Mouse (Mus musculus) B cell, adult 2 months (primary cell): ENCODE data around the gene Tpd52l1.
"Not testable (repeated sequence)": the region's sequence is repeated elsewhere in the genome, so short reads cannot be mapped to it uniquely, and the experiment has no call there.

ENCODE experiments used
- DNase-seq, 2 experiments: peaks; one replicate each; pipeline ENCODE4 v3.0.0; 2022

The Tpd52l1 gene

DNA sequence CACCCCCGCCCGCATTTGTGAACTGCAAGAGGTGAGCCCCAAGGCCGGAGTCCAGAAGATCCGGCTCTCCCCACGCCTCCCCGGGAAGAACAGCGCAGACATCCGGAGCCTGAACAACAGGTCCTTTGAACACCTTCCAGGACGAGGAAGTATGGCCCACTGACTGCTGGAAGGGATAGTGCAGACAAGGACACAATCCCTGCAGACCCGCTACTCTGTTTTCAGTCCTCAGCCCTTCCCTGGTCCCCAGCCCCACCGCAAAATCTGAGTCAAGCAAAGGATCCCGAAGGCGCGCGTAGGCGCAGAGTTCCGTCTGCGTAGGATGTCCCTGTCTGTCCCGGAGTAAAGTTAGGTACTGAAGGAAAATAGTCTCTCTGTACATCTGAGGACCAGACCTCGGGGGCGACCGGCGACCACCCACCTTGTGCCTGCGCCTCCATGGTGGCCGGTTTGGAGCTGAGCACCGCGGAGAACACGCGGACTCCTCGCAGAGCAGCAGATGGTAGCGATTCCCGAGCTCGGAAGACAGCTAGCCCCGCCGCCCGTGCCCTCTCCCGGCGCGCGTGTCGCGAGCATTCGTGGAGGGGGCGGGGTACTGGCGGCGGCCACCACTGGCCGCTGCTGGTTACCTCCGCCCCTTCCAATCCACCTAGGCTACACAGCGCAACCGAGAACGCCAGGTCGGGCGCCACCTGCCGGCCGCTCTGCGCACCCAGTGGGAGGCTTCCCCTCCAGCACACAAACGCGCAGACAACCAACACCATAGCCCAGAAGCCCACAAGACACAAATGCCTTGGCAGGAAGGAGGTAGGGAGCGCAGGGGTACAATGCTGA is at the start of gene Tpd52l1:
Gene Tpd52l1 (minus strand): TSS at position 668 of the 834 bp plus-strand sequence.
- peak; percentile 6 to 8 for DNase-seq

DNA sequence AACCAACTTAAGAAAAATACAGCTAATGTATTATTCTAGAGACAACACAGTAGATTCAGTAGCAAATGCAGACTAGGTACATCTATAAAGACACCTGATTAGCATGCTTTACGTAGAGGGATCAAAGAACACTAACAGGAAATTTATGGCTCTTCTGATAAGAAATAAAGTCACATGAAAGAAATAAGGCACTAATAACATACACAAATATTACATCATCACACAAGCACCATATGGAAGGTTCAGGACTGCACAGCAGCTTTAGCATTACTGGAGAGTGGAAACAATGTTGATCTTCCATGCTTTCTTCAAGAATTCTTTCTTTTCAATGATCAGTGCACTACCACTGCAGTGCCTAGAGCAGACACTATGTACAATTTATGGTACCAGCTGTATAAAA is 48.5 kb upstream of the Tpd52l1 start:
- no peak for DNase-seq

- no peak for DNase-seq
Measured at GRCm38 (mm10) chr10:31467043-31467898, 21.5 kb upstream of the Tpd52l1 start.

DNA sequence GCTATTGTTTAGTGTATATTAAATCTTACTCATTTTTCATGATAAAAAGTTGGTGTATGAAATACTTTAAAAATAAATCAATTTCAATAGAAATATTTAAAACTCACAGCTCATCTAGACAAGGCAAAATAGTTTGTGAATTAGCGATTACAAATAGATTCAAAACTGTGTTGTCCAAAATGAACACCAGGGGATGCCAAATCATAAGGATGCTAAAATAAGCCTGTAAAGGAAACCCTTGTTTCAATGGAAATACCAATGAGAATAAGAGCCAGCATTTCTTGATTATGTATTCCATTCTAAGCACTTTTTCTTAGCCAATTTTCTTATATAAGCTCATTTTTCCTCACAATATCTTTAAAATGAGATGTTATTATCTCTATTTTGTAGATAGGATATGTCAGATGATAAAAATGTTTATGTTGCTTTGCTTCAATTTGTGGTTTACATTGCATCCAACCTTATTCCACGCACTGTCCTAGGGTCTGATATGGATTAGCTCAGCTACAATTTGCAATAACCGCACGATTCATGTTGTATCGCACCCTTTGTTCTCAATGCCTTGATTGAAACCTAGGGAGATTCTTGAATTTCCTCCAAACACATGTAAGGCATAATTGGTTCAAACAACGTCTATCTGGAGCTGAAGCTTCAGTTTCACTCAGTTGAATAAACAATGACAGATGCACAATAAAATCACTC is 20.2 kb upstream of the Tpd52l1 start:
- DNase-seq, result no peak

DNA sequence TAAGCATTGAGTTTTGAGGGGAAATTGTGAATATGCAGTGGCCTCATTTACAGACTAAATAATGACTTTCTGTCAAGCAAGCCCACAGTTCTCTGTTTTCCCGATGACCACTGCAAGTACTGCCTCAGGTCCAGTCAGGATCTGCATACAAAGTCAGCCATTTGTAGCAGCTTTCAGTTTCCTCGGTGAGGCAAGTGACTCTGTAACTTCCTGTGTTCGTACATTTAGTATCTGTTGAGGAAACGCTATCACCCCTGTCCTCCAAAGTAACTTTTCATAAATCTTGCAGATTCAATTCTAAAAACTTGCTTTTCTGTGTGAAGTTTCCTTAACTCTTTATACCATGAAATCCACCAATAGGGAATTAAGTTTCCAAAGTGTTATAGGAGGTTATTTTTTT is 19.7 kb upstream of the Tpd52l1 start:
- DNase-seq, result no peak

GRCm38 (mm10) chr10:31463044-31463443 is 17.3 kb upstream of the Tpd52l1 start:
- DNase-seq, result no peak

- no peak for DNase-seq
Measured at GRCm38 (mm10) chr10:31456806-31457205, 11.0 kb upstream of the Tpd52l1 start.

DNA sequence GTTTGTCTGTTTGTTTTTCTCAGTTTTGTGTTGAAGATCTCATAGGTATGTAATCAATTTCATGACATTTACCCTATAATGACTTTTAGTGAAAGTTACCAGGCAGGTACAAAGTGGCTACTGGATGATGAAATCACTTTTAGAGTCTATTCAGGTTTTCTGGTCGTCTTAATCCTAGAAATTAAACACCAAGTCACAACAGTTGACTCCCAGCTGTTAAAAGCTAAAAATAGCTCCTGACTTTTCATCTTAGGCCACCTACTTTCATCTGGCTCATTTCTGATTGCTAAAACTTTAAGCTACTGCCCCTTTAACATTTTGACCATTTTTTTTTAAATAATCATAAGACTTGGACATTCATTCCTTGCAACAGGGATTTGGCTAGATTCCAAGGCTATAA is 1.3 kb upstream of the Tpd52l1 start:
- no peak for DNase-seq

GRCm38 (mm10) chr10:31444206-31444605 is 1.6 kb downstream of the Tpd52l1 start:
- DNase-seq, result no peak

DNA sequence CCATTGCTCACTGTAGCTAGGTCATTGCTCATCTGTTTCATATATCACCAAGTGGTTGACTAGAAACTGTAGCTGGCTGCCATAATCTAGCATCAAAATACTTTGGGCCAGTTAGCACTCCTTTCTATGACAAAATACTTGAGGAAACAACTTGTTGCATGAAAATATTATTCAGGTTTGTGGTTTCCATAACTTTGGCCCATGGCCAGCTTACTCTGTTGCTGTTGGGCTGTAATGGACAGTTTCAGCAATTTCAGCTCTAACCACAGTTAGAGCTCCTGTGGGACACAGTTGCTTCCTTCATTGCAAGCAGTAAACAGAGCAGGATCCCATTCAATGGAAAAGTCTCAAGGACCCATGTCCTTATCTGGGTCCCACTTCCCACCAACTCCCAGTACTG is 4.3 kb downstream of the Tpd52l1 start:
- no peak for DNase-seq

- no peak for DNase-seq
Measured at GRCm38 (mm10) chr10:31436047-31436446, 9.7 kb downstream of the Tpd52l1 start.

- no peak for DNase-seq
Measured at GRCm38 (mm10) chr10:31417956-31418355, 27.8 kb downstream of the Tpd52l1 start.

- no peak for DNase-seq
Measured at GRCm38 (mm10) chr10:31392990-31393389, 52.8 kb downstream of the Tpd52l1 start.

DNA sequence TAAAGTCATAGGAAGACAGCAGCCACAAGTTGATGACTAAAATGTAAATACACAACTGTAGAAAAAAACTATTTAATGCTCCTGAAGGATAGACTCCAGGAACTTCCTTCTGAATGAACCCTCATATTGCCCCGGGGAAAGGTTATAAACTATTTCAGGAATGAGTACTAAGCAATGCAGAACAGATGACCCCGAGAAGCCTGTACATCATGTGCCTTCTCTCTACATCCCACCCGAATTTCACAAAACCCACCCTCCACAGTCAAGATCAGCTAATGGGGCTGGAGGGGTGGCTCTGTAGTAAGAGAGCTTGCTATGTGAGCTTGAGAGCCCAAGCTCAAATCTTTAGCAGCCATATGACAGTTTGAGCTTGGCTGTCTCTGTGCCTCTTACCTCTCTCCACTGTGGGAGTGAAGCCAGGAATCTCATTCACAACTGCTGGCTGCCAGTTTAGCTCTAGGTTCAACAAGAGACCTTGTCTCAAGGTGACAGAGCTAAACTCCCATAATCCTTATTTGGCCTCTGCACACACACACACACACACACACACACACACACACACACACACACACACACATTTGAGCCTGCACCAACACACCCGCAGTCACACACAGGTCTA is 54.9 kb downstream of the Tpd52l1 start:
- no peak for DNase-seq

DNA sequence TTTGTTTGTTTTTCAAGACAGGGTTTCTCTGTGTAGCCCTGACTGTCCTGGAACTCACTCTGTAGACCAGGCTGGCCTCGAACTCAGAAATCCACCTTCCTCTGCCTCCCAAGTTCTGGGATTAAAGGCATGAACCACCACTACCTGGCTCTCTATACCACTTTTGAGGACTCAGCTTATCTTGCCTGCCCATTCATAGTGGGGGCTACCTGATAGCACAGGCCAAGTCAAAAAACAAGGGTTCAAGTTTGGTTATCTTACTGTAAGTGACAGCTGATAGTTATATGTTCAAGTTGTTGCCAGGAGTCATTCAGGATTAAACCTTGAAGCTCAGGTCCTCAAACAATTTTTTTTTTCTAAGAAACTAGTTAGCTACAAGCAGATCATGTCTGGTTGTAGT is 57.2 kb downstream of the Tpd52l1 start:
- not testable (repeated sequence) for DNase-seq

DNA sequence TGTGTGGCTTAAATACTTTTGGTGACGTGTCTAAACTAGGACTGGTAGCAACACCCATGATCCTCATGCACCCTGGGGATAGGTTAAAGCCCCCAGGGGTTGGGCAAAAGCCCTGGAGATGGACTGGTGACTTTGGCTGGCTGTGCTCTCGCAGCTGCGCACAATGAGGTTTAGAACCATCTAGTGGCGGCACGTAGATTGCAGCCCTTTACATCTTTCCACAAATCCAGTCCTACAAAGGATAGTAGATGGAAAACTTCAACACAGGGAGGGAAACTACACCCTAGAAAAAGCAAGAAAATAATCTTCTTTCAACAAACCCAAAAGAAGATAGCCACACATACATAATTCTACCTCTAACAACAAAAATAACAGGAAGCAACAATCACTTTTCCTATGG is 75.6 kb downstream of the Tpd52l1 start:
- not testable (repeated sequence) for DNase-seq

- no peak for DNase-seq
Measured at GRCm38 (mm10) chr10:31359749-31360148, 86.0 kb downstream of the Tpd52l1 start.

DNA sequence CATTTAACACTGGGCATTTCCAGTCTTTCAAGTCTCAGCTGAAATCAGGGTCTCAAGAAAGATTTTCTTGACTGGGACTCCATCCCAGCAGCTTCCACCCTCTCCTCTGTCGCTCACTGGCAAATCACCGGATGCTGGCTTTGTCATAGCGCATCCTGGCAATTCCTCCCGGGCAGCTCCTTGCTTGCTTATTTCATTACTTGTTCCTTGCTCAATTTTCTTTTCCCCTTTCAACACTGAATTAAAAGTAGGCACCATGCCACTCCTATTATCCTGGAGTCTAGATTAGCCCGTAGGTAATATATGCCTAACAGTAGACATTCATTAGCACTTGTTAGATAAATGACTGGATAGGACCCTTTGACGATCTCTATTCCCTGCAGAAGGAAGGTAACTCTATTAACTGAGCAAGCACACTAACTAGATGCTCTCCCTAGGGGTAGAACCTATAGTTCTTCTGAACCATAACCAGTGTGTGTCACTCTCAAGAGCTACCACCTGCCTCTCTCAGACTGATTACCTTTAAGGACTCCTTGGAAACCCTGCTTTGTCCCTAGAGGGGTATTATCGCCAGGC is 90.8 kb downstream of the Tpd52l1 start:
- no peak for DNase-seq

- DNase-seq, result no peak
Measured at GRCm38 (mm10) chr10:31354141-31354540, 91.6 kb downstream of the Tpd52l1 start.

DNA sequence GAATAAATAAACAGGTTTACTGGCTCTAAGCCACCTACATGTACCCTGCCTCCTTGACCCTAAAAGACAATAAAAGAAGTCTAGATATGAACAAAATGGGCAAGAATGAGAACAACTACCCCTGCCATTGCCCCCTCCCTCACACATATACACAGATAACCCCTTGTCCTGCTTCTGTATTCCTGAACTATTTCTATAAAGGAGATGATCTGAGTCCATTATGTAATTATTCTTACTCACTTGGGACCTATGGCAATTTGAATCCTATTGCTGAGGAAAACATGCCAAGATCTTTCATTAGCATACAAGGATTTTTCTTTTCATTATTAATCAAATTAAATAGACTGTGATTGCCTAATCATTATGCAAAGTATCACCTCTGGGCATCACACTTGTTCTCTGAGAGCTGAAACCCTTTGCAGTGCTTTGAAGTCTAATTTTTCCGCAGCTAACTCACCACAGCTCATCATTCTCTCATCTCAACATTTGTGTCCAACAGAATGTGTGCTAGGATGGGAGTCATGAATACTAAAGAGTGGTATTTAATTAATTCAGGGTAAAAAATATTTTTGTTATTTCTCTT is 92.8 kb downstream of the Tpd52l1 start:
- no peak for DNase-seq

DNA sequence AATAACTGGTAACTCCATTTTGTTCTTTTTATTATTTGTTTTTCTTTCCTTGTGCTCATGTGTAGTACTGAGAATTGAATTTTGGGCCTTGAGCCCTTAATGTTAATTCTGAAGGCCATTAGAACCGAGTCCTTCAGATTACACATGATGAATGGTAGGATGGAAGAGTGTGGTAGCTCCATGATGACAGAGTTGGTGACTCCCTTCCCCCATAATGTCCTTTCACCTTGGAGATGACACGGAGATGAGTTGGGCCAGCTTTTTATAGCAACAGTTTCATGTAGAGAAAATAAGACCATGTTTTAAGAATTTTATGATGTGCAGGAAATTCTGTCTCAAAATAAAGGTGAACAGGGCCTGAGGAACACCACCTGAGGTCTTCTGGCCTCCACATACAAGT is 94.7 kb downstream of the Tpd52l1 start:
- no peak for DNase-seq

DNA sequence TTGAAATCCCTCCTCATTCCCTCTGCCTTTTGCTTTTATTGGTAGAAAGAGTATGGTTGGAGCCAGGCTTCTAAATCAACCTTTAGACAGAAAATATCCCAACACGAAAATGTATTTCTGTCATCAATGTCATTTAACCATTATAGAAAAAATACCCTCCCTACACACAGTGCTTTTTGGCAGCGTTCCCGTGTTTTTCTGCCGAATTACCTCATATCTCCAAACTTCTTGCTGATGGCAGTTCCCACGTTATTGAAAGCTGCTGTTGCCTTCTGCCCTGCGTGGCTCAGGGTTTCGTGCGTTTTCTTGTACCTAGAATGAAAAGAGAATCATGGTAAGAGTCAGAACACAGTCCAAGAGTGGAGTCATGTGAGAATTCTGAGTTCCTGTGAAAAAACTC is 99.4 kb downstream of the Tpd52l1 start:
- DNase-seq, result no peak
